Mouse (Mus musculus): ENCODE data around the gene Srd5a3.

Srd5a3 gene

GRCm38 (mm10) chr5:76153430-76153829 lies 13.4 kb downstream of the Srd5a3 start:
- peak; percentile 82 for DNase-seq

- DNase-seq: peak; percentile 90
Observed at GRCm38 (mm10) chr5:76154434-76155165, 14.5 kb downstream of the Srd5a3 start.

GRCm38 (mm10) chr5:76159555-76159954 lies 19.5 kb downstream of the Srd5a3 start:
- DNase-seq: peak; percentile 68

- DNase-seq: peak; percentile 80
Observed at GRCm38 (mm10) chr5:76160086-76160485, 20.0 kb downstream of the Srd5a3 start.

GRCm38 (mm10) chr5:76161491-76161890 lies 21.4 kb downstream of the Srd5a3 start:
- peak; percentile 69 for DNase-seq

GRCm38 (mm10) chr5:76162926-76163325 lies 22.9 kb downstream of the Srd5a3 start:
- DNase-seq: peak; percentile 85

- DNase-seq: peak; percentile 55
Observed at GRCm38 (mm10) chr5:76163828-76164390, 23.8 kb downstream of the Srd5a3 start.

GRCm38 (mm10) chr5:76164827-76165226 lies 24.8 kb downstream of the Srd5a3 start:
- DNase-seq: no peak

GRCm38 (mm10) chr5:76170522-76170921 lies 30.5 kb downstream of the Srd5a3 start:
- DNase-seq: peak; percentile 37

GRCm38 (mm10) chr5:76171039-76171438 lies 31.0 kb downstream of the Srd5a3 start:
- DNase-seq: no peak

GRCm38 (mm10) chr5:76175051-76175450 lies 35.0 kb downstream of the Srd5a3 start:
- DNase-seq: peak; percentile 91

GRCm38 (mm10) chr5:76176411-76176810 lies 36.3 kb downstream of the Srd5a3 start:
- peak; percentile 90 for DNase-seq

- peak; percentile 70 for DNase-seq
Observed at GRCm38 (mm10) chr5:76176841-76177240, 36.8 kb downstream of the Srd5a3 start.

GRCm38 (mm10) chr5:76177664-76178063 lies 37.6 kb downstream of the Srd5a3 start:
- peak; percentile 78 for DNase-seq

GRCm38 (mm10) chr5:76179171-76179570 lies 39.1 kb downstream of the Srd5a3 start:
- DNase-seq: peak; percentile 54

GRCm38 (mm10) chr5:76179791-76180190 lies 39.7 kb downstream of the Srd5a3 start:
- peak; percentile 54 for DNase-seq

- DNase-seq: peak; percentile 75
Observed at GRCm38 (mm10) chr5:76182326-76182725, 42.3 kb downstream of the Srd5a3 start.

- DNase-seq: no peak
Observed at GRCm38 (mm10) chr5:76183043-76183749, 43.1 kb downstream of the Srd5a3 start.

GRCm38 (mm10) chr5:76183750-76184261 lies 43.7 kb downstream of the Srd5a3 start, which contains the start of gene Tmem165:
Gene Tmem165, plus strand, starts transcription at chr5:76183880.
- DNase-seq: peak; percentile 100

- peak; percentile 97 for DNase-seq
Observed at GRCm38 (mm10) chr5:76184286-76185080, 44.4 kb downstream of the Srd5a3 start.

GRCm38 (mm10) chr5:76187885-76188284 lies 47.8 kb downstream of the Srd5a3 start:
- no peak for DNase-seq

- DNase-seq: no peak
Observed at GRCm38 (mm10) chr5:76190609-76191008, 50.5 kb downstream of the Srd5a3 start.

- DNase-seq: no peak
Observed at GRCm38 (mm10) chr5:76193075-76193474, 53.0 kb downstream of the Srd5a3 start.

Measured in heart, adult 11 months (tissue).